Mouse (Mus musculus) heart, postnatal 0 days (tissue): Measurements from ENCODE around the gene Pgap3. TPM values are rescaled to one million over a fixed set of nuclear protein-coding genes. Genes with fewer than 3 reads are reported as not detected.

Experiments
- ATAC-seq: fragments of 200-750 bp; cut with Nextera tagmentation; 2 replicates; pipeline ENCODE4 v1.8.0; 2017; ENCODE audit warnings: low read depth, moderate number of reproducible peaks, moderate library complexity; ENCODE audit not compliant: insufficient read depth
- DNase-seq: peaks from one replicate; pipeline ENCODE4 v3.0.0-alpha.2; 2016; ENCODE audit warnings: low spot score
- H3K27ac ChIP-seq: fragments of 300-500 bp; sonication (generic); 2 replicates; pipeline ENCODE4 v1.5.1; 2014; ENCODE audit warnings: low read depth, mild to moderate bottlenecking
- H3K27me3 ChIP-seq: fragments of 300-500 bp; sonication (generic); 2 replicates; pipeline ENCODE4 v1.6.1; 2014; ENCODE audit warnings: low read length, mixed read lengths; ENCODE audit not compliant: control insufficient read depth, insufficient read depth
- H3K36me3 ChIP-seq: fragments of 300-500 bp; sonication (generic); replicated peaks from 2 replicates; pipeline ENCODE4 v1.6.1; 2014; ENCODE audit warnings: low read length, mixed read lengths; ENCODE audit not compliant: control insufficient read depth, insufficient read depth
- H3K4me1 ChIP-seq: fragments of 300-500 bp; sonication (generic); 2 replicates; pipeline ENCODE4 v1.6.1; 2014; ENCODE audit warnings: antibody characterized with exemption; ENCODE audit not compliant: control insufficient read depth, insufficient read depth
- H3K4me2 ChIP-seq: fragments of 300-500 bp; sonication (generic); 2 replicates; pipeline ENCODE4 v1.6.1; 2014; ENCODE audit warnings: low read depth, mild to moderate bottlenecking, low read length, moderate library complexity
- H3K4me3 ChIP-seq: fragments of 300-500 bp; sonication (generic); 2 replicates; pipeline ENCODE4 v1.5.1; 2014; ENCODE audit warnings: low read depth, low read length
- H3K9ac ChIP-seq: fragments of 300-500 bp; sonication (generic); replicated peaks from 2 replicates; pipeline ENCODE4 v1.6.1; 2014; ENCODE audit warnings: low read depth, low read length, mixed read lengths
- H3K9me3 ChIP-seq: fragments of 300-500 bp; sonication (generic); replicated peaks from 2 replicates; pipeline ENCODE4 v1.6.1; 2016; ENCODE audit warnings: low read length; ENCODE audit not compliant: control insufficient read depth
- CTCF ChIP-seq: IDR thresholded peaks from 2 replicates; pipeline ENCODE4 v1.5.1; 2016; ENCODE audit warnings: antibody characterized with exemption, control low read depth, low read depth
- EP300 ChIP-seq: IDR thresholded peaks from 2 replicates; pipeline ENCODE4 v1.6.1; 2016; ENCODE audit warnings: antibody characterized with exemption, low read depth
- WGBS: fragments of 180-500 bp; shearing (Covaris S2); extraction: QIAGEN DNeasy Blood & Tissue Kit; methylation state at CpG from one replicate; pipeline ENCODE4 v1.1.7; 2014; 5-methylcytosine and 5-hydroxymethylcytosine counted together
- polyA plus RNA-seq: library from polyadenylated mRNA; unstranded; fragments of >200 nt; fragmentation: Nextera tagmentation; extraction: Ambion mirVana; gene quantifications from 2 replicates; pipeline ENCODE4 v1.2.1, GENCODE M21; 2015
- total RNA-seq: library from RNA; depleted of rRNA; stranded (reverse); fragments of >200 nt; gene quantifications from 2 replicates; pipeline ENCODE4 v1.2.3, GENCODE M21; 2014; ENCODE audit warnings: low replicate concordance; rRNA removed

Gene Pgap3
- total RNA-seq (35.7 and 46.0 TPM in 2 replicates), polyA plus RNA-seq (15.9 and 18.2 TPM in 2 replicates)

DNA sequence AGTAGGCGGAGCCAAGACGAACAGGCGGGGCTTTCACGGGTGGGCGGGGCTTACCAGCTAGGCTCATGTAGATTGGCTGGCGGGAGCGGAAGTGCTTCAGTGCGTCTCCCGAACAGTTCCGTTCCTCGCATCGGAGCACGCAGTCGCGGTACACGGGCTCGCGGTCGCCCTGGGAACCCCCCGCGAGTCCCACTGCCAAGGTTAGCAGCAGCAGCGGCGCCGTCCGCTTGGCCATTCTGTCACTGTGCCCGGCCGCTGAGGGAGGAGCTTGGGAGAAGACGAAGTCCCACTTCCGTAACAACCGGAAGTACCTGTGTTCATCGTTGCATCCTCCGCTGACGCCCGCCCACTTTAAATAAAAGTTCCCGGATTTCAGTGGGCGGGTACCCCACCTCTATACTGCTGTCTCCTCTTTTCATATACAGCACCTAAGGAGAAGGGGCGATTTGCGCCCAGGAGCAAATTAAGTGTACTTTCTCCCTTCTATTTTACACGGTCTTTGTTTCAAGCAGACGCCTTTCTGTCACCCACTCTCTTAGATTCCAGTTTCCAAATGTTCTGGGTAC is at the start of gene Pgap3:
Pgap3 (minus strand) TSS at position 330 of the 566 bp plus-strand sequence.
- WGBS = under 1% methylated on average over 40 of the region's 40 CpGs
- H3K9ac ChIP-seq = peak within 1 kb of the TSS; percentile 63
- TF ChIP-seq CTCF (no peak), EP300 (no peak)
- peak within 1 kb of the TSS; percentile 65 for H3K4me3 ChIP-seq
- H3K9me3 ChIP-seq = no peaks in the 10 kb centered on the region
- H3K36me3 ChIP-seq = 0 out of 2 replicates have a peak, but pooled peaks cover 9% of the 10 kb centered on the region
- no peaks in the 10 kb centered on the region for H3K27me3 ChIP-seq
- H3K27ac ChIP-seq = peak within 1 kb of the TSS; percentile 93
- peak; percentile 84 for ATAC-seq
- H3K4me1 ChIP-seq = peaks cover 13% of the 10 kb centered on the region
- peak within 1 kb of the TSS; percentile 72 for H3K4me2 ChIP-seq
- DNase-seq = peak; percentile 85

DNA sequence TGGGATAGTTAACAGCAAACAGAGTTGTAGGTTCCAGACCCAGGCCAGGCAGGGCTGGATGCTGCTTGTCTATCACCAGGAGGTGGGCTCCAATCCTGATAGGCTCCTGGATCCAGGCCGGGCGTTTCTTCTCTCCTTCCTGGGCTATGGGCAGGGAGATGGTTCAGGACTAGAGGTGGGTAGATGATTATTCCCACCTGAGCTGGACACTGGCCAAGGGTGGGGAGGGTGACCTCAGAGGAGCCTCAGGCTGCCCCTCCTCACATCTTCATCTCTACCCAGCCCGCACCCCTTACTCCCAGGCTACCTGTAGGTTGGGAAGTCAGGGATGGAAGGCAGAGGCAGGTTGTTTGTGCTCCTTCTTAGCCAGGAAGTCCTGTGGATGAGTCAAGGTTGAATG is 49.1 kb upstream of the Pgap3 start:
- no peak overlapping the region for H3K4me3 ChIP-seq
- 77% methylated on average over 3 of the region's 3 CpGs for WGBS

DNA sequence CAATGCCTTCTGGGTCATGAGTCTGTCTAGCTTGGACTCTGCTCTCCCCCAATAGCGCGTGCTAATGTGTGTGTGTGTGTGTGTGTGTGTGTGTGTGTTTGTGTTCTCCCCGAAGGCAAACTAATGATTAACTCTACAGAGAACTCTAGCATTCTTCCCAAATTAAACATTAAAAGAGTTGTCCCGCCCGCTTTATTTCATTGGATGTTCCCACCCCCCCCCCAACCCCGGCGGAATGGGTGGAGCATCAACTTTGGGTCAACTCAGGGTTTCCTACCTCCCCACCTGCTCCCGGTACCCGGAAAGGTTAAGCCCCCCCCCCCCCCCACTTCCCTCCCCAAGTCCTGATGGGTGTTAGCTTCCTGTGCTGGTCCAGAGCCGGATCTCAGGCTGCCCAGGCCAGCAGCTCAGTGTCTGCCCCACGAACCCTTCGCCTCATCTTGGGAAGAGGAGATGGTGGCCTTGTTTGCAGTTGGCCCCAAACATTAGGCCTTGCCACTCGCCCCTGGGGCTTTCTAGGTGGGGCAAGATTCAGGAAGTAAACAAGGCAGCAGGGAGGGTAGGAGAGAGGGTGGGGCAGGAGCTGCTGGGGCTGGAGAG is 48.0 kb upstream of the Pgap3 start:
- Histone ChIP-seq H3K9me3 (no peaks in the 10 kb centered on the region), H3K9ac (no peak overlapping the region), H3K4me1 (peaks cover 6% of the 10 kb centered on the region; the same call in 1 of the 2 replicates), H3K4me2 (no peak overlapping the region), H3K4me3 (no peak overlapping the region), H3K36me3 (no peaks in the 10 kb centered on the region), H3K27me3 (peaks cover 15% of the 10 kb centered on the region), H3K27ac (no peak overlapping the region)
- WGBS = 57% methylated on average over 11 of the region's 13 CpGs
- ATAC-seq (no peak), DNase-seq (no peak)
- TF ChIP-seq EP300 (no peak), CTCF (no peak)

More for the DNA sequence above, 49.1 kb upstream of the Pgap3 start:
- H3K4me1 ChIP-seq = peaks cover 6% of the 10 kb centered on the region; the same call in 1 of the 2 replicates
- no peak for ATAC-seq
- H3K4me2 ChIP-seq = no peak overlapping the region
- H3K36me3 ChIP-seq = no peaks in the 10 kb centered on the region
- no peak for DNase-seq
- TF ChIP-seq CTCF = no peak
- TF ChIP-seq EP300 = no peak
- no peaks in the 10 kb centered on the region for H3K9me3 ChIP-seq
- H3K27me3 ChIP-seq = peaks cover 15% of the 10 kb centered on the region
- H3K27ac ChIP-seq = no peak overlapping the region
- no peak overlapping the region for H3K9ac ChIP-seq

DNA sequence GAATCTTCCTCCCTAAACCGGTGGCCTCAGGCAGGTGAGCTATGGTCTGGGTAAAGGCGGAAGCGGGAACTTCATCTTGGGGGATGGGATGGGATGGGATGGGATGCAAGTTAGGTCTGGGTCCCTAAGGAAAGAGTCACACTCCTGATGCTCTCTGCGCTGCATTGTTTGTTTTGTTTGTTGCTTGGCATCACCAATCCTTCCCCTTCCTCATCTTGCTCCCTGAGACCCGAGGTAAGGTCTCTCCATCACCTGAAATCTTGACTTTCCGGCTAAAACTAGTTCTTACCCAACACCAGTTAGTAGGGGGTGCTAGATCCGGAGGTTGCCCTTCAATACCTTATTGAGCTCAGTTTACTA is 47.2 kb upstream of the Pgap3 start:
- Histone ChIP-seq H3K9me3 (no peaks in the 10 kb centered on the region), H3K27me3 (peaks cover 15% of the 10 kb centered on the region), H3K9ac (no peak overlapping the region), H3K4me1 (peaks cover 6% of the 10 kb centered on the region; the same call in 1 of the 2 replicates), H3K27ac (no peak overlapping the region), H3K4me3 (no peak overlapping the region), H3K36me3 (no peaks in the 10 kb centered on the region), H3K4me2 (peak overlapping the region; percentile 49)
- TF ChIP-seq CTCF (no peak), EP300 (no peak)
- 28% methylated on average over 7 of the region's 7 CpGs for WGBS
- no peak for DNase-seq
- ATAC-seq = no peak

DNA sequence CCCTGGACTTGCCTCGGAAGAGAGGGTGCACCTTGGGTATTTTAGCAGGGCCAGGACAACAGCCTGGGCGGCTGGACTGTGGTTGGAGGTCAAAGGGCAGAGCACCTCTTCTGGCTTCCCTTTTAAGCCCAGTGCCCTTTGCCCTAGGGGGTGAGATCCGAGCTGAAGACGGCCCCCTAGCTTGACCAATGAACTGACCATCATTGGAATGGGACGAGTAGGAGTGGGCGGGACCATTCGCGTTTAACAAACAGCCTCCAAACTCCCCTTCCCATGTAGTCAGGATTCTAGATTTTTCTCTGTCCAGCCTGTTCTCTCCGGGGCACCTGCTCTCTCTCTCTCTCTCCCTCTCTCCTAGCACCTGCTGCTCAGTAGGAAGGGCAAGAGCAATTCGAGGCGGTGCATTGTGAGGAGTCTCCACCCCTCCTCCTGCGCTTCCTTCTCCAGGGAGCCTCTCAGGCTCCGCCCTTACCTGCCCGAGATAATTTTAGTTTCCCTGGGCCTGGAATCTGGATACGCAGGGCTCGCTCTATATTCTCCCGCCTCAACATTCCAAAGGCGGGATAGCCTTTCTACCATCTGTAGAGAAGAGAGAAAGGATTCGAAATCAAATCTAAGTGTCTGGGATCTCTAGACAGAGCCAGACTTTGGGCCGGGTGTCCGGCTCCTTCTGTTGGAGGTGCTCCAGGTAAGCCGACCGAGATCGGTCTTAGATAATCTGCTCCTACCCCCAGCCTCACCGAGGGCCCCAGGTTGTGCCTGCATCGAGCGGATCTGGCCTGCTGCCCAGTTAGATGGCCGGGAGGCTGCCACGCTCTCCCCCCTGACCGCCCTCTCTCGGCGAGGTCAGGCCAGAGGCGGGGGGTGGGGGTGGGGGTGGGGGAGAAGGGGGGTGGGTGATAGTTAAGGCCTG is 46.5 kb upstream of the Pgap3 start:
- peaks cover 6% of the 10 kb centered on the region; the same call in 1 of the 2 replicates for H3K4me1 ChIP-seq
- DNase-seq (no peak), ATAC-seq (no peak)
- no peaks in the 10 kb centered on the region for H3K9me3 ChIP-seq
- WGBS = 6% methylated on average over 31 of the region's 33 CpGs
- no peaks in the 10 kb centered on the region for H3K36me3 ChIP-seq
- H3K27me3 ChIP-seq = peaks cover 15% of the 10 kb centered on the region
- no peak for TF ChIP-seq CTCF
- H3K9ac ChIP-seq = no peak overlapping the region
- no peak overlapping the region for H3K27ac ChIP-seq
- 0 out of 2 replicates have a peak overlapping the region, but pooled peaks have one; percentile 10 for H3K4me3 ChIP-seq
- peak overlapping the region; percentile 49 for H3K4me2 ChIP-seq
